Mouse (Mus musculus) kidney, postnatal 25 days (tissue): ENCODE data around the gene Mief2.

ENCODE experiments used
- DNase-seq, 2 experiments: peaks; one replicate each; pipeline ENCODE4 v3.0.0; 2021; ENCODE audit warnings: mixed read lengths in 2 of 2

Gene Mief2

DNA sequence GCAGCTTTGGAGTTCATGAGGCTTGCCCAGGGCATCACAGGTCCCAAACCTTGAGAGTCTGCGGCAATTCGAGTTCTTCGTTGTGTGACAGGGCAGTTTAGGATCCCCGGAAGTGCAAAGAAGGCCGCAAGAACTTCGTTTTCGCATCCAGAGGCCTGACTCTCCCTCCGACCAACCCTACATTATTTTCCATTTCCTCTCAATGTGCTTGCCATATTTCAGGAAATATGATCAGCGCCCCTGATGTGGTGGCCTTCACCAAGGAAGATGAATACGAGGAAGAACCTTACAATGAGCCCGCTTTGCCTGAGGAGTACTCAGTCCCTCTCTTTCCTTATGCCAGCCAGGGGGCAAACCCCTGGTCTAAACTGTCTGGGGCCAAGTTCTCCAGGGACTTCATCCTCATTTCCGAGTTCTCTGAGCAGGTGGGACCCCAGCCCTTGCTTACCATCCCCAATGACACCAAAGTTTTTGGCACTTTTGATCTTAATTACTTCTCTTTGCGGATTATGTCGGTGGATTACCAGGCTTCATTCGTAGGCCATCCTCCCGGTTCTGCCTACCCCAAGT lies 49.7 kb downstream of the Mief2 start:
- DNase-seq = no peak

GRCm38 (mm10) chr11:60779673-60780189 lies 51.5 kb downstream of the Mief2 start:
- DNase-seq = no peak
